Mouse (Mus musculus) layer of hippocampus, adult 8-10 months (tissue): ENCODE results near the gene Sema6c. TPM values are rescaled to one million over a fixed set of nuclear protein-coding genes. Genes with fewer than 3 reads are reported as not detected.
"Not testable (repeated sequence)": the region's sequence is repeated elsewhere in the genome, so short reads cannot be mapped to it uniquely, and the experiment has no call there.

Experiments used
- DNase-seq, 2 experiments: peaks; one replicate each; pipeline ENCODE4 v3.0.0; 2022; ENCODE audit warnings: low spot score in 2 of 2
- total RNA-seq, 4 experiments: library from RNA; stranded (reverse); gene quantifications; 2 replicates each; pipeline ENCODE4 v1.2.4; 2022

Sema6c gene
- total RNA-seq: 10 to 100 TPM; 27.1 to 36.4 (median 30.9) TPM

DNA sequence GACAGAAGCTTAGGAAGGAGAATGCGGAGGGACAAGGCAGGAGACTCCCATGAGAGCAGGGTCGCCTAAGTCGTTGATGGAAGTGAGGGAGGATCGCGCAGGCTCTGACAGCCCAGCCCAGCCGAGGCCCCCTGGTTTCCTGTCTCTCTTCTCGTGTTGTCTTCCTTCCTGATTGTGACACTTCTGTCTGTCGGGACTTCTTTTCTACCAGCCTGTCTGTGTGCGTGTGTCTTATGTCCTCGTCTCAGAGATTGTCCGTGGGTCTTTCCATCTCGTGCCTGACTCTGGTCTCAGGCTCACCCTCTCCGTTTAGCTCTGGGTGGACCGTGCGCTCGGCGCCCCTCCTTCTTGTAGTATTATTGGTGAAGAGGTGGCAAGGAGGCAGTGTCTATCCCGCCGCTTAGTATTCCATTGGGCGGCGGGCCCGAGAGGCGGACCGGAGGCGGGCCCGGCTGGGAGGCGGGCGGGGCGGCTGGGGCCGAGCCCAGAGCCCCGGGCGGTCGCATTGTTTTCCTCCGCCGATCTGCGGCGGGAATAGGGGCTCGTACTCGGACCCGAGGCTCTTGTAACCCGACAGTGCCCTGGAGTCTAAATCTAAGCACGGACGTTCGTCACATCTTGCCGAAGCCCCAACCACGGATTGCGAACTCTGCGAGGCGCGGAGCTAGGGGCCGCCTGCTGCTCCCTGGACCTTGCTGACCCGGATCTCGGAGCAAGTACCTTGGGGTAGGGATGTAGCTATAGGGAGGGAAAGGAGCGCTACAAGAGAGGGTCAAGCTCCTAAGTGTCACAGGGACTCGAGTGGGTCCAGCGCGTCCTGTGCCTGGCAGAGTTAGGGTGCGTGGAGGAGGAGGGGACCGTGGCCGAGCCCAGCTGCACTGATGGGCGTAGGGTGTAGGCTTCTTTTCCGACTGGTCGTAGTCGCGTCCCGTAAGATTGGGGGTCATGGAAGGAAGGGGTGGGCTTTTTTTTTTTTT is at the start of gene Sema6c:
Gene Sema6c (plus strand): TSS at position 471 of the 977 bp plus-strand sequence.
- peak; percentile 83 to 86 for DNase-seq

DNA sequence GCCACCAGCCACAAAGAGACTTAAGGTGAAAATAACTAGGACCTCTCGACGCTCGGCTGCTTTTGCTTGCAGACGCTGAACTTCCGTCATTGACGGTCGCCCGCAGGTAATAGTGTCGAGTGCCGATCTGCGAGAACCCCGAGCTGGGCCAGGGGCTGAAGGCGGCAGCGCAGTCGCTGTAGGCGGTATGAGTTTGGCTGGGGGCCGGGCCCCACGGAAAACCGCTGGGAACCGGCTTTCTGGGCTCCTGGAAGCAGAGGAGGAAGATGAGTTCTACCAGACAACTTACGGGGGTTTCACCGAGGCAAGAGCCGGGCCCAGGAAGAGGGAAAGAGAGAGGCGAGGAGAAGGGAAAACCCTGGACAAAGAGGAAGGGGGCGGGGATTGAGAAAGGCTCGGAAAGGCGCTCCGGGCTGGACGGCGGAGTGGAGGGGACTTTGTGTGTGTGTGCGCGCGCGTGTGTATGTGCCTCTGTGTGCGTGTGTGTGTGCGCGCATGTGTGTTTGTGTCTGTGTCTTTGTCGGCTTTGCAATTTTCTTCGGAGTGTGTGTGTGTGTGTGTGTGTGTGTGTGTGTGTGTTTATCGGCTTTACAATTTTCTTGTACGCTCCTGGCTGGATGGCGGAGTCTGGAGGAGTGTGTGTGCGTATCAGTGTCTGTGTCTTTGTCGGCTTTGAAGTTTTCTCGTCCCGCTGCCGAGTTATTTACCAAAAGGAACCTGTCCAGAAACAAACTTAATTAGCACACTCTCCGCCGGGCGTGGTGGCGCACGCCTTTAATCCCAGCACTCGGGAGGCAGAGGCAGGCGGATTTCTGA is 49.1 kb upstream of the Sema6c start, which contains the start of gene Vps72:
Gene Vps72 (plus strand): TSS at position 112 of the 816 bp plus-strand sequence.
- peak; percentile 82 to 88 for DNase-seq

DNA sequence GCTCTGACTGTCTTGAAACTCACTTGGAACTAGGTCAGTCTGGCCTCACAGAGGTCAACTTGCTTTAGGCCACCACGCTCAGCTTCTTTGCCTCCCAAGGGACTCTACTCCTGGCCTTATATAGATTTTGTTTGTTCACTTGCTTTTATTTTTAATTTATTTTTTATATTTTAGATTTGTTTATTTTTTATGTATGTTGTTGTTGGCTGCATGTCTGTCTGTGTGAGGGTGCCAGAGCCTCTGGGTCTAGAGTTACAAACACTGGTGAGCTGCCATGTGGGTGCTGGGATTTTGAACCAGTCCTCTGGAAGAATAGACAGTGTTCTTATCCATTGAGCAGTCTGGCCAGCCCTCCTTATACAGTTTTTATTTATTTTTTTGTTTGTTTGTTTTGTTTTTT is 47.5 kb upstream of the Sema6c start:
- no peak for DNase-seq

DNA sequence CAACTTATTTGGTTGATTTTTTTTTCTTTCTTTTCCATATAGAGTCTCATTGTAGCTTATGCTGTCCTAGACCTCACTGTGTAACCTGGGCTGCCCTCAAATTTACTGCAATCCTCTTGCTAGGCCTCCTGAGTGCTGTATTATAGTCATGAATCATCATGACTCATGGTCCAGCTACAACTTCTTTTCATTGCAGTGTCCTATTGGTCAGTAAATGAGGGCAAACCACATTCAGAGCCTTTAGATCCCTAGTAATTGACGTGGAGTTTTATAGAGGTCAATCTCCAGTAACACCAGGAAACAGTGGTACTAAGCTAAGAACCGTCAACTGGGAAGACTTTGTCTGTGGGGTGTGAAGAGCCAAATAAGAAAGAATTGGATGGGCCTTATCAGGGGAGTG is 42.5 kb upstream of the Sema6c start:
- no peak for DNase-seq

DNA sequence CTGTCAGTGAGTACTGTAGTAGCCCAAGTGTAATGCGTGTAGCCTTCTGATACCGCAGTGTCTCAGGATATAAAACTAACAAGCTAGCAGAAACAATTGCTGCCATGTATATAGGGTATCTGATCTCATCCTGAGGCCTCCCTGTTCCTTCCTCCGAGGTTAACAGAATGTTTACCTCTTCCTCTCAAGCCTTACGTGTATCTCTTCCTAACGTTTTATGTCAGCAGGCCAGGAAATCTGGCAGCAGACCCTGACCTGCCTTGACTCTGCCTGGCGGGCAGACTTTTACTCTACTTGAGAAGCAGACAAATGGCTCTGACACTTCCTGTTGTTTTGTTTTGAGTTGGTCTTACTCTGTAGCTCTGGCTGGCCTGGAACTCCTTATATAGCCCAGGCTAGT is 38.7 kb upstream of the Sema6c start:
- DNase-seq: no peak

DNA sequence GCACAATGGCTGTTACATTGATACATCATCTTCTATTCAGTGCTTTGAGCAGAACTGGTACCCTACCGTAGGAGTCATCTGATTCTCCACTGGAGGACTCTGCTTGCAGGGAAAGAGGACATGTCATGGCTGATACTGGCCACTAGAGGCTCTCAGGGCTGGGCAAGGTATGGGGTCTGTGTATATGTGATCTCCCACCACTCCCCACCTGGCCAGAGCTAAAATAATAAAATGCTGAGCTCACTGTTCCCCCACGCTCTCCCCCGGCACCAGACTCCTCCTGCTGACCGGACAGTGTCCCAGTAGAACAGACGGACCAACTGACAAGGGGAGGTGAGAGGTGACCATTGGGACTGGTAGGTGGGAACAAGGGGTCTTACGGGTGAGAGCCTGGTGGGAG is 36.0 kb upstream of the Sema6c start, which contains the start of gene Tmod4:
Gene Tmod4 (plus strand): TSS at position 231 of the 400 bp plus-strand sequence.
- no peak for DNase-seq

DNA sequence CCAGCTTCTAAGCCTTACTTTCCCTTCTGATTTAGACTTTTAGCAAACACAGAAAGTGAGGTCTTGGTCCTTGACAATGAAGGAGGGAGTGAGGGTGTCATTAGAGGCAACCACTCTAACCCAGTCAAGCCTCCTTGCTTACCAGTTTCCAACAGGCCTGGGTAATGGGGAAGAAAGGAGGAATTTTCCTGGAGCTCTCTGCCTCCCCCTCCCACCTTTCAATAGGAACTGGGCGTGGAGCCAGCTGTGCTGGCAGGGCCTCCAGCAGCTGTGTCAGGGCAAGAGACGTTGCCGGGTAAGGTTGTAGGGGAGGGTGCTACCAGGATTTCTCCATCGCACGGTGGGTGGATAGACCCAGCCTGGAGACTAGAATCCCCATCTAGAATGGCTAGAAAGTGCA is 35.3 kb upstream of the Sema6c start:
- no peak for DNase-seq

DNA sequence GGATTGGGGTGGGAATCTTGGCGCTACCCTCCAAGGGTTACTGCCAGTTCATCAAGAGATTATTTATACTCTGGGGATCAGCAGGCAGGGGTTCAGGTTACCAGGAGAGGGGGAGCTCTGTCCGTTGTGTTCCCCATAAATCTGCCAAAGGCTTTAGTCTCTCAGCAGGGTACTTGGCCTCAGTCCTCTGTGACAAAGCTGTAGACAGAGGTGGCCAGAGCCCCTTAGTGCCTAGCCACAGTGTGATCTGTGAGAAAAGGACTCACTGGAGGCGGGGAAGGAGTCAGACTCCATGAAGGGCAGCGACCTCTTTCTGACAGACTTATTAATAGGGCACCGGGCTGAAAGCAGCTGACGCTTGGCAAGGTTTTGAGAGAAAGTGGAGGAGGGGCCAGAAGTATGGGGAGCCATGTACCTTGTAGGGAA is 31.0 kb upstream of the Sema6c start:
- no peak for DNase-seq

DNA sequence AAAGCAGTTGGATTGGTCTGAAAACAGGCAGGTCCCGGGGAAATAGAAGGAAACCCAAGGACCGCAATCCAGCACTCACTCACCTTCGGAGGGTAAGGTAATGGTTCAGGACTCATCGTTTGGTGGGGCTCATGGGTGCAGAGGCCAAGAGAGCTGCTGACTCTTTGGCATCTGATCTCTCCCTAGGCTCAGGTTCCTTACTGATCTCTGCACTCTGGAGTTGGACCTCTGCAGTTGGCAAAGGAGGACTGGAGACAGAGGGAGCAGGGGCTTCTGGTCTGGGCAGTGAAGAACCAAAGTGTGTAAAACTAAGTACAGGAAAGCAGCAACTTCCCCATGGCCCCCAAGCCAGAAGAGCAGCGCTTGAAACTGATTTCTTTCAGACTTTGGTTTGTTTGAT is 30.2 kb upstream of the Sema6c start:
- no peak for DNase-seq

DNA sequence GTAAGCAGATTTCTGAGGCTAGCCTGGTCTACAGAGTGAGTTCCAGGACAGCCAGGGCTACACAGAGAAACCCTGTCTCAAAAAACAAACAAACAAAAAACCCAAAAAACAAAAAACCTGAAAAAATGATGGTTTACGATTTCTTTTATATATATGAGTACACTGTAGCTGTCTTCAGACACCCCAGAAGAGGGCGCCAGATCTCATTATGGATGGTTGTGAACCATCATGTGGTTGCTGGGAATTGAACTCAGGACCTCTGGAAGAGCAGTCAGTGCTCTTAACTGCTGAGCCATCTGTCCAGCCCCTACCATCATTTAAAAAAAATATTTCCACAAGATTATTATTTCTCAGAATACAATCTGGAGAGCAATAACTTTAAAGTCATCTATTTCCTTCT is 27.9 kb upstream of the Sema6c start:
- not testable (repeated sequence) for DNase-seq

DNA sequence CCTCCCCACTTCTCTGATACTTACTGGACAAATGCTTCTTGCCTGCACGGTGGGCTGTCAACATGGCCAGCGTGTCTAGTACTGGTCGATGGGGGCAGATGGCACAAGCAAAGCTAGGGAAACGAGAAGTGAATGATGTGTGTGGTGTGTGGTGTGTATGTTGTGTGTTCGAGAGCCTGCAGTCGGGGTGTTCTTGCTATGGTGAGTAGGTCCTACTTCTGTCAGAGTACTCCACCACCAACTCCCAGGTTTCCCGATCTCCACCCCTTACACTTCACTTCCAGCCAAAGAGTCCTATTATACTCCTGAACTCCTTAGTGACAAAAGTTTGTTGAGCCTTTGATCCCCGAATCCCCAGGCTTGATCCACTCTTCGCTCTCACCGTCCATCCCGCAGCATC is 27.1 kb upstream of the Sema6c start:
- DNase-seq: no peak

DNA sequence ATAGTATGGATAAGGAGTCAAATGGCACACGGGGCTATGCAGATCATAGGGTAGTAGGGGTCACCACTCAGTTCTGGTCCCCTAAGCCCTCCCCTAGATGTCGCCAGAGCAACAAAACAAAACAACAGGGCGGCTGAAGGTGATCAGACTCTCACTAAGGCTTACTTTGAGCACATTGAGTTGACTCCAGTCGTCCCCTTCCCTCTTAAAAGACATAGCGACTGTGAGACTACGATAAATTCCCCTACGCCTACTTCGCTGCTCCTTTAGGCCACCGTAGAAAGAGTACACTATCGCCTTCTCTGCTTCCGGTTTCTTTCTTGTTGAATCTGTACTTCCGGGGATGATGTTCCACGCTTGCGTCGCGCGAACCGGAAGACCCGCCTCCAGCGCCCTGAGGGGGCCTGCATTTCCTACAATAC is 26.6 kb upstream of the Sema6c start, which contains the start of the genes Scnm1 and Lysmd1:
Gene Scnm1 (minus strand): TSS at position 332 of the 422 bp plus-strand sequence.
Gene Lysmd1 (plus strand): TSS at position 409 of the 422 bp plus-strand sequence.
- DNase-seq: peak; percentile 92 to 95

DNA sequence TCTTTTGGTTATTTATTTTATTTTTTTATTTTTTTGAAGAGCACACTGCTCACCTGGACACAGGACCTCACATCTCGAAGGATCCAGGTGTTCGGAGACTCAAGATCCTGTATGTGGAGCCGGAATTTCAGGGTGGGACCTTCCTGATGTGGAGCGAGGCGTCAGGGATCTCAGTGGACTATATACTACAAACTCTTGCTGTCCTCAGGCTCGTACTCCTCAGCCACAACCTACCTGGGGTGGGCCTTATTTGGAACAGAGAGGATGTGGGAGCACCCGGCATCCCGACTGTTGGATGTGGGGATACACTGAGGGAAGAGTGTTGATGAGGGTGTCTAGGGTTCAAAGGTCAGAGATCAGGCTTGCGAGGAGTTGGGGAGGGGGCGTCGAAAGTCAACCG is 26.1 kb upstream of the Sema6c start:
- DNase-seq: not testable (repeated sequence)

DNA sequence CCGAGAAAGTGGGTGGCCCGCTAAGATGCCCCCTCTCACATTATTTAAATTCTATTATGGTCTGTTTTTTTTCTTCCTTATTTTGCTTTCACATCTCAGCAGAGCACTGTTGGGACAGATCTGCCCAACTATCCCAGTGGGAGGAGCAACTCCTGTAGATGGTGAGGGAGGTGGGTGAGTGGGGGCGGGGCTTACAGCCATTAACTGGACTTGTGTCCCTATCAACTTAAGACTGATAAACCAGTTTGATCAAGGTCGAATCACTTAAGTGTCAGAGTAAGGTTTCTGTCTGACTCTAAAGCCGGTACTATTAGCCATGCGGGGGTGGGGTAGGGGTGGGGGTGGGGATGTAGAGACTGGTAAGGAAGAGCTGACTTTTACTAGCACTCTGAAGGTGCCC is 25.2 kb upstream of the Sema6c start:
- peak in 1 of 2 experiments; percentile 48 for DNase-seq

DNA sequence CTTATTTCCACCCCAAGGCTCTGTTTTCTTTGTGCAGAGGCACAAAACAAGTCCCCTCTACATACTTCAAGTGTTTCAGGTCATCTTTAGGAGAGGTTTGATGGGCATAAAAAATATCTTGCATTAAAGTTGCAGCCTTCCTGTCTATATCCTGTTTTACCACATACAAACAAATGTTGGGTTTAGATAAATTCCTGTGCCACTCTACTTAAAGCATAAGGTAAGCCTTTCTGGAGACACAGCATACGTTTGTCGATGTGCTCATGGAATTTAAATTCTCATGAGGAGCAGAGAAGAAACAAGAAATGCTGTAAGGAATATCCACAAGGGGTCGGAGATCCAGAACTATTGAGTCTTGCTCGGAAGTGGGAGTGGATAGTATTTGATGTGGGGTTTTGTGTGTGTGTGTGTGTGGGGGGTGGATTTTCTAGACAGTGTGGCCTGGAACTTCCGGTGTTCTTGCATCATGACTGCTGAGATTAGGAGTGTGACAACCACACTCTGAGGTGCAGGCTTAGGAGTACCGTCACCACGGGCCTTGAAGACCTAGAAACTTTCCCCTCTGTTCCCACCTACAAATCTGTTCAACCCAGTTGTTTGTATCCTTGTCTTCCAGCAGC is 24.7 kb upstream of the Sema6c start:
- no peak for DNase-seq

DNA sequence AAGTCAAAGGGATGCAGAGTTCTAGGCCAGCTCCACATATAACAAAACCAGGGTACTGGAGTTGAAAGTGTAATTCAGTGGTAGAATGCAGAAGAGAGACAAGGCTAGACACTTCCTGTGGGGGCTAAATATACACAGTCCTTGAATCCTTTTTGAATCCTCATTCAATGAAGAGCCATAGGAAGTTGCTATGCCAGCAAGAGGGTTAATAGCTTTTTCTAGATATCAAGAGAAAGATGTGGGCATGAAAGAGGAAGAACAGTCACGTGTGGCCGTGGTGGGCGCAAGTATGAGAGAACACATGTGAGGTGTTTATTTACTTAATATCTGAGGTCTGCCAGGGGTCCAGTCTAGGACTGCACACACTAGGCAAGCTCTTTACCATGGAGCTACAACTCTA is 23.9 kb upstream of the Sema6c start:
- no peak for DNase-seq

DNA sequence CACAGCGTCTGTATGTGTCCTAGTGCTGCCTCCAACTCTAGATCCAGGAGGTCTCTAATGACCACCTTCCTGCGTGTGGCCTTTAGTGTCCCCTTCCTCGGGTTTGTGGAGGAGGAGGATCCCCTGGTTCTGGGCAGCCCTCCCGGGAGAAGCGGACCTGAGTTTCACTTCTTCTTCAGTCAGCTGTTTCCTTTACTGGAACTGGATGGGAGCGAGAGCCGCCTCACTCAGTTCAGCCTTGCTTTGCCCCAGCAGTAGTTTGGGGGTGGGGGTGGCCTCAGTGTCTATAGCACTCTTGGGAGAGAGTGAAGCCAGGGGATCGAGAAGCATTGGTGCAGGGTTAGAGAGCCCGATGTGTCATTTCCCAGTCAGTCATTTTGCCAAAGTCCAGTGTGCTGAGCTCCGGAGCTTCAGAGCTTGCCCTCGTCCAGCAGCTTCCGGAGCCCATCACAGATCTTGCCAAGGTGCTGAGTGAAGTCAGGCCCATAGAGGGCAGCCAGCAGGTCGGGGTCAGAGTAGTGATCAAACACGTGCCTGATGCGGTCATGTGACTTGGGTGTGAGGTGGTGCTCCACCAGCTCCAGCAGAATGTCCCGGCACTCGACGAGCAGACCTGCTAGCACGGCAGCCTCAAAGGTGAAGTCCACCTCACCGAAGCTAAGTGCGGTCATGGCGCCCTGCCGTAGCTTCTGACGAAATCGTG is 20.5 kb upstream of the Sema6c start:
- no peak for DNase-seq

DNA sequence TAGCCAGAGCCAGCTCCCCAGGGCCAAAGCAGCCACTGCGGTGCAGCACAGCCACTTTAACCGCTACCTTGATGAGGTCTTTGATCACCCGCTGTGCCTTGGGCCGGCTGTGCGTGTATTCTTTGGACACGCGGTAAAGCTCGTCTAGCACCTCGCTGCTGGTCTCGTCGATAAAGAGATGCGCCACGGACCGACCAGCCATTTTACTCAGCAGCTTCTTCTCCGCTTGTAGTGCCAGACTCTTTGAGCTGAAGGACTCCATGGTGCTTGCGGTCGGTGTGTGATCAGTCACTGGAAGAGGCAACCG is 20.0 kb upstream of the Sema6c start:
- DNase-seq: no peak

DNA sequence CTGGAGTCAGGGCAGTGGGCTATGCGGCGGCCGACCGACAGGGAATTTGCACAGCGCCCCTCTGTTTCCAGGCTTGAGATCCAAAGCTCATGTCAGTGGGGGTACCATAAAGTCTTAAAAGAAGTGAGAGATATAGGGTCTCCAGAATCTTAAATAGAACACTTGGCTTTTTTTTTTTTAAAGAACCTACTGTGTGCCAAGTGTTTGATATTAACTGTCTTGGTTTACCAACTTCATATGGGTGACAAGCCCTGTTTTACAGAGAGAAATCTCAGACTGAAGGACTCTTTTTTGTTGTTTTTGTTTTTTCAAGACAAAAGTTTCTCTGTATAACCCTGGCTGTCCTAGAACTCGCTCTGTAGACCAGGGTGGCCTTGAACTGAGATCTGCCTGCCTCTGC is 19.5 kb upstream of the Sema6c start:
- no peak for DNase-seq

DNA sequence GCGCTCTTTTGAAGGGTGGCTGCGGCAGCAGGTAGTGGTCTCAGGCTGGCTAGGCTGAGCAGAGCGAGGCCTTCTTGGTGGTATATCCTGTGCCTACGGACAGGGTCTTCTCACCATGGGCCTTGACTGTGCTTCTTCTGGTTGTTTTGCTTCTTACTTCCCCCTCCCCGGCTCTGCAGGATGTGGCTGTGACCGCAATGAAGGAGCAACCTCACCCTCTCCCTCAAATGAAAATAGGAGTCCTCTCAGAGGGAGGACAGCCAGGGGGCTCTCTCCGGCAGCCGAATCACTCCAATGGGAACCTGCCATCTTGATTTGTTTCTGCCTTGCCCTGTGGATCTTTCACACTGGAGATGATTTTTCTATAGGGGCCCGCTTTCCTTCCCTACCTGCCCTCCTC is 18.8 kb upstream of the Sema6c start:
- DNase-seq: no peak
